Mouse (Mus musculus) midbrain, embryonic 14.5 days (tissue): ENCODE results near the gene Chchd10. TPM values are rescaled to one million over a fixed set of nuclear protein-coding genes. Genes with fewer than 3 reads are reported as not detected.
A peak's percentile ranks its signal among the peaks of the same experiment; 100 is the strongest.

Experiments used
- ATAC-seq: fragments of 200-750 bp; cut with Nextera tagmentation; 2 replicates; pipeline ENCODE4 v1.8.0; 2017; ENCODE audit warnings: moderate number of reproducible peaks, moderate library complexity; ENCODE audit not compliant: low FRiP score, low TSS enrichment
- DNase-seq: peaks from one replicate; pipeline ENCODE4 v3.0.0-alpha.2; 2015
- H3K27ac ChIP-seq: fragments of 300-500 bp; sonication (generic); replicated peaks from 2 replicates; pipeline ENCODE4 v1.5.1; 2014; ENCODE audit warnings: mild to moderate bottlenecking, low read depth, low read length, moderate library complexity
- H3K27me3 ChIP-seq: fragments of 300-500 bp; sonication (generic); 2 replicates; pipeline ENCODE4 v1.6.1; 2014; ENCODE audit warnings: low read length, control low read depth, mixed read lengths; ENCODE audit not compliant: control insufficient read depth, insufficient read depth
- H3K36me3 ChIP-seq: fragments of 300-500 bp; sonication (generic); 2 replicates; pipeline ENCODE4 v1.6.1; 2014; ENCODE audit warnings: low read length, control low read depth; ENCODE audit not compliant: control insufficient read depth, insufficient read depth
- H3K4me1 ChIP-seq: fragments of 300-500 bp; sonication (generic); 2 replicates; pipeline ENCODE4 v1.6.1; 2014; ENCODE audit warnings: mild to moderate bottlenecking, antibody characterized with exemption, low read length, control low read depth; ENCODE audit not compliant: control insufficient read depth, insufficient read depth
- H3K4me2 ChIP-seq: fragments of 300-500 bp; sonication (generic); 2 replicates; pipeline ENCODE4 v1.6.1; 2014; ENCODE audit warnings: mild to moderate bottlenecking, low read length, moderate library complexity
- H3K4me3 ChIP-seq: fragments of 300-500 bp; sonication (generic); replicated peaks from 2 replicates; pipeline ENCODE4 v1.5.1; 2014; ENCODE audit warnings: low read depth, low read length
- H3K9ac ChIP-seq: fragments of 300-500 bp; sonication (generic); replicated peaks from 2 replicates; pipeline ENCODE4 v1.6.1; 2014; ENCODE audit warnings: mild to moderate bottlenecking, low read length, moderate library complexity
- H3K9me3 ChIP-seq: fragments of 300-500 bp; sonication (generic); 2 replicates; pipeline ENCODE4 v1.6.1; 2016; ENCODE audit warnings: low read length, control low read depth, mixed read lengths; ENCODE audit not compliant: control insufficient read depth
- WGBS: fragments of 180-500 bp; shearing (Covaris S2); extraction: QIAGEN DNeasy Blood & Tissue Kit; methylation state at CpG from one replicate; pipeline ENCODE4 v1.1.7; 2014; 5-methylcytosine and 5-hydroxymethylcytosine counted together
- polyA plus RNA-seq: library from polyadenylated mRNA; unstranded; fragments of >200 nt; fragmentation: Nextera tagmentation; extraction: Ambion mirVana; gene quantifications from 2 replicates; pipeline ENCODE4 v1.2.1, GENCODE M21; 2014

Chchd10 gene
- polyA plus RNA-seq, 1 experiment from 2014 or later, result 44.2 TPM

DNA sequence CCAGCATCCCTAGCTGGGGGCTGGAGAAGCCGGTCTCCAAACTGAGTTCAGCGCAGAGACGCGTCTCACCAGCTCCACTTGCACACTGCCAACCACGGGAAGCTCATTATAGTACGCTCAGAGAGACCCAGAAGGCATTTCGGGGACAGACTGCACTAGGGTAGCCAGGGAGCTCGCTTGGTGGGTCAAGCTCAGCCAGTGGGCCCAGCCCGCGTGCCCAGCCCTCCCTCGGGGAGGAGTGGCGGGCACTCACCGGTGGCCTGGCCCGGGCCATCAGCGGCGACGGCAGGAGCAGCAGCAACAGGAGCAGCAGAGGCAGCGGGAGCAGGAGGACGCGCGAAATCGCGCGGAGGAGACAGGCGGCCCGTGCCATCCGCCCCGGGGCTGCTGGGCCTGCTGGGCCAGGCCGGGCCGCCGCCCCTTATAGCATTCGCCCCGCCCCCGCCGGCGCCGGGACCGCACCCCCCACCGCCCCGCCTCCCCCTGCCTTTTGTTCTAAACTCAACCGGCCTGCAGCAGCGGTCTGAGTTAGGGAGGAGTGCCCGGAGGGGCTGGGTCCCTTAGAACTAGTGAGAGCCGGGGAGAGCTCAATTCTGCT lies 750 bp upstream of the Chchd10 start:
- WGBS, result 1% methylated on average over 41 of the region's 44 CpGs
- DNase-seq (peak; percentile 75), ATAC-seq (peak; percentile 65; the same call in 1 of the 2 replicates)
- Histone ChIP-seq H3K9me3 (no peaks in the 10 kb centered on the region), H3K9ac (peak overlapping the region; percentile 79), H3K4me2 (peak overlapping the region; percentile 95), H3K27ac (0 out of 2 replicates have a peak overlapping the region, but pooled peaks have one; percentile 45), H3K36me3 (0 out of 2 replicates have a peak, but pooled peaks cover 3% of the 10 kb centered on the region), H3K4me1 (peaks cover 34% of the 10 kb centered on the region), H3K27me3 (peaks cover 14% of the 10 kb centered on the region), H3K4me3 (peak overlapping the region; percentile 50)

DNA sequence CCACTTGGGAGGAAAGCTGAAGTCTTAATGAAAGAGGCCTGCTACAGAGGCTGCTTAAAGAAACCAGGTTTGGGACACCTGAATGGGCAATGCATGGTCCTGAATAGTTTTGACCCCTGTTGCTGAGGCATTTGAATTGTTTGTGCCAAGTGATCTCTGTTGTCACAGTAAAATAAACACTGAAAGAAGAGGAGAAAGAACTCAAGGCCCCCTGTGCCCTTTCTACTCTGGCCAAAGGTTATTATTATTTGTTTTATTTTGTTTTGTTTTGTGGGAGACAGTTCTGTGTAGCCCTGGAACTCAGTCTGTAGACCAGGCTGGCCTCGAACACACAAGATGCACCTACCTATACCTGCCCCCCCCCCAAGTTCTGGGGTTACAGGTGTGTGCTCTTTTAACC lies 2.1 kb downstream of the Chchd10 start:
- no peak overlapping the region for H3K27ac ChIP-seq
- no peak overlapping the region for H3K4me3 ChIP-seq
- DNase-seq (no peak), ATAC-seq (no peak)
- no peaks in the 10 kb centered on the region for H3K9me3 ChIP-seq
- no peak overlapping the region; the same call in 1 of the 2 replicates for H3K9ac ChIP-seq
- peak overlapping the region; percentile 86 for H3K4me2 ChIP-seq
- WGBS, result 90% methylated on average over 1 of the region's 1 CpGs
- peaks cover 14% of the 10 kb centered on the region for H3K27me3 ChIP-seq
- no peaks in the 10 kb centered on the region for H3K36me3 ChIP-seq
- peaks cover 34% of the 10 kb centered on the region for H3K4me1 ChIP-seq

GRCm38 (mm10) chr10:75935680-75936541 lies 3.0 kb downstream of the Chchd10 start, which contains the start of gene Mmp11:
TSS of gene Mmp11 (minus strand) at chr10:75936496.
- peak within 1 kb of the TSS; percentile 86 for H3K4me2 ChIP-seq
- H3K4me3 ChIP-seq, result peak within 1 kb of the TSS; percentile 50
- H3K9ac ChIP-seq, result peak within 1 kb of the TSS; percentile 57
- DNase-seq (peak; percentile 82), ATAC-seq (peak; percentile 57; the same call in 1 of the 2 replicates)
- H3K36me3 ChIP-seq, result no peaks in the 10 kb centered on the region
- peaks cover 31% of the 10 kb centered on the region for H3K4me1 ChIP-seq
- no peaks in the 10 kb centered on the region for H3K9me3 ChIP-seq
- under 1% methylated on average over 51 of the region's 51 CpGs for WGBS
- peaks cover 14% of the 10 kb centered on the region for H3K27me3 ChIP-seq
- H3K27ac ChIP-seq, result no peak within 1 kb of the TSS

- 36% methylated on average over 18 of the region's 18 CpGs for WGBS
- peaks cover 20% of the 10 kb centered on the region for H3K4me1 ChIP-seq
- H3K4me2 ChIP-seq, result no peak overlapping the region
- ATAC-seq, result no peak
- no peak overlapping the region for H3K27ac ChIP-seq
- H3K27me3 ChIP-seq, result peaks cover 14% of the 10 kb centered on the region
- DNase-seq, result no peak
- H3K9me3 ChIP-seq, result no peaks in the 10 kb centered on the region
- H3K9ac ChIP-seq, result no peak overlapping the region
- no peak overlapping the region for H3K4me3 ChIP-seq
- H3K36me3 ChIP-seq, result no peaks in the 10 kb centered on the region
Observed at GRCm38 (mm10) chr10:75936909-75937667, 4.2 kb downstream of the Chchd10 start.

DNA sequence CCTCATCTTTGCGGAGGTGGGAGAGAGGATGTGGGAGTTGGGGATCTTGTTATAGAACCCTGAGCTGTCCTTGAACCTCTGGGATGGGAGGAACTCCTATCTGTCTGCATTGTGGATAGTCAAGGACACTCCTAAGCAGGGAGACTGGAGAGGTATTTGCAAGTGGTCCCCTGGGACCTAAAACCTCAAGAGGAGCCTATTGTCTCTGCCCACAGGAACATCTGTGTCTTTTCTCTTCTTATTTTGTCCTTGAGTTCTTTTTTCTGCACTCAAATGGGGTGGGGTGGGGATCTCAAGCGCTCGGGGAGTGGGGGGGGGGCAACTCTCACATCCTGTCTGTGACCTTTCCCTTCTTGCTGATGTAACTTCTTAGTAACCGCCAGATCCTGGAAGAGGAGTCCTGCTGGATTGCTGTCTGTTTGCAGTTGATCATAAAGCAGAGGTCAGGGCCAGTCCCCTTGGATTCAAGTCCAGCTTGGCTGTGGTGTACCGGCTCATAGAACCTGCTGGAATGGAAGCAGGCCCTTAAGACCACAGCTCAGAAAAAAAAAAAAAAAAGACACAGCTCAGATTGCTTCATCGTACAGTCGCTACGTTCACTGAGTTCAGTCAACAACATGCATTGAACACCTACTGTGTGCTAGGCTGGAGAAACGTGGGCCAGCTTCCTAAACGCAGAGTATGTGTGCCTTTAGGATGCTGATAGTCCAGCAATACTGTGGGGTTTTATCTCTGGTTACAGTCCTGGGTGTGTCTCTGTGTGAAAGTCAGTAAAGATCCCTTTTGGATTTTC lies 5.1 kb downstream of the Chchd10 start:
- WGBS, result 50% methylated on average over 10 of the region's 10 CpGs
- Histone ChIP-seq H3K27ac (no peak overlapping the region), H3K9ac (no peak overlapping the region), H3K4me3 (no peak overlapping the region), H3K4me2 (no peak overlapping the region), H3K9me3 (no peaks in the 10 kb centered on the region), H3K27me3 (peaks cover 14% of the 10 kb centered on the region), H3K4me1 (peaks cover 14% of the 10 kb centered on the region), H3K36me3 (no peaks in the 10 kb centered on the region)
- DNase-seq (no peak), ATAC-seq (no peak)

- H3K4me3 ChIP-seq, result no peak overlapping the region
- no peak overlapping the region for H3K27ac ChIP-seq
- DNase-seq (no peak), ATAC-seq (no peak)
- H3K4me2 ChIP-seq, result no peak overlapping the region
- WGBS, result 40% methylated on average over 9 of the region's 9 CpGs
- H3K36me3 ChIP-seq, result no peaks in the 10 kb centered on the region
- H3K9ac ChIP-seq, result no peak overlapping the region
- no peaks in the 10 kb centered on the region for H3K9me3 ChIP-seq
- peaks cover 14% of the 10 kb centered on the region for H3K4me1 ChIP-seq
- peaks cover 14% of the 10 kb centered on the region for H3K27me3 ChIP-seq
Observed at GRCm38 (mm10) chr10:75939481-75940234, 6.7 kb downstream of the Chchd10 start.

GRCm38 (mm10) chr10:75940520-75940919 lies 7.6 kb downstream of the Chchd10 start, which contains the start of gene Gm867:
TSS of gene Gm867 (minus strand) at chr10:75940672.
- H3K4me1 ChIP-seq, result peaks cover 8% of the 10 kb centered on the region
- WGBS, result 81% methylated on average over 5 of the region's 5 CpGs
- H3K9ac ChIP-seq, result no peak within 1 kb of the TSS
- H3K27ac ChIP-seq, result no peak within 1 kb of the TSS
- ATAC-seq (no peak), DNase-seq (no peak)
- no peak within 1 kb of the TSS for H3K4me3 ChIP-seq
- H3K4me2 ChIP-seq, result no peak within 1 kb of the TSS
- no peaks in the 10 kb centered on the region for H3K9me3 ChIP-seq
- peaks cover 8% of the 10 kb centered on the region for H3K27me3 ChIP-seq
- H3K36me3 ChIP-seq, result no peaks in the 10 kb centered on the region
